16 mouse cellular contexts compared by ENCODE assay signal in the genomic region with DNA sequence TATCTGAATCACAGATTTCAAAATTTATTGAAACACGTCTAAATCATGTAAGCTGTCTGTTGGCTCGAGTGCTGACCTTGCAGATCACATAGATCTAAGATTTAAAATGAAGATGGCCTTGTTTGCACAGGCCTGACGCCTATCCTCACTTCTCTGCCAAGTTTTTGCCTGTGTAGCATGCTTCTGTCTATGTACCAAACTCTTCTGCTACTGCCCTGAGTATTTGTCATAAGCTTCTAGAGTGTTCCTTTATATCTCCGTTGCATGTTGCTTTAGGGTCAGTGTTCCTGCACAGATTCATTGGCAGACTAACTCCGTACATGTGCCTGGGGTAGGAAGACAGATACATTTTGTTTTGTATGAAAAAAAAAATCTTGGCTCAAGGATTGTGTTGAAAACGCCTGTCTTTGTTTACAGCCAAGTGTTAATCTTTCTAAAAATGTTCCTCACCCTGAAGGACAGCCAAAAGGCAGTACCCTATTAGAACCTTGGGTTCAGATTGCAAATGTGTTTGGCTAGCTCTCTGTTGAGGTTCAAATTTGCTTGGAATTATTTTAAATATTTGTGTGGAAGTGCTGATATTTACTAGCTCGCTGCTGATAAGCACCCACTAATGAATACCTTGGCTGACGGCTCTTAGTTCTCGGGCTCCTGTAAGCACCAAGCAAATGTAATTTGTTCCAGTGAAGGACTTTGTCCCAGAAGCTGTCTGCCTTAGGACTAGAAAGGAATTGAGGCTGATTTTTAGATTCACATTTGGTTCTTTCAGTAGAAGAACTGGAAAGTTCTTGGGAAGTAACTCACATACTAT.
A peak's percentile ranks its signal among the peaks of the same experiment; 100 is the strongest.
DNase-seq lines count a peak whose midpoint lies in the region; ATAC-seq and TF ChIP-seq lines count a peak whose summit lies in the region.
"Had no signal": no experiment of that assay in that cellular context is flagged by ENCODE, and none has a peak within 500 bp of the region (broad histone marks: within the 10 kb centered on the region; RNA-seq: fewer than 3 reads in every experiment).

No protein-coding gene starts in this region.

- H3K9ac ChIP-seq in heart, postnatal 0 days (replicated peaks; ENCODE audit: low read depth, low read length): no peak overlapping the region
- H3K9ac ChIP-seq in midbrain, postnatal 0 days (replicated peaks; ENCODE audit: low read length, poor library complexity, severe bottlenecking): no peak overlapping the region
- H3K9ac ChIP-seq in hindbrain, embryonic 12.5 days: no peak overlapping the region
- H3K9ac ChIP-seq: hindbrain, embryonic 14.5 days; limb, embryonic 12.5 days; midbrain, embryonic 13.5 days had no signal

- H3K4me2 ChIP-seq in heart, postnatal 0 days (ENCODE audit: low read depth, low read length): no peak overlapping the region; the same call in 1 of the 2 replicates
- H3K4me2 ChIP-seq in midbrain, postnatal 0 days (ENCODE audit: low read depth, low read length, poor library complexity, severe bottlenecking): no peak overlapping the region
- H3K4me2 ChIP-seq in hindbrain, embryonic 12.5 days (replicated peaks): no peak overlapping the region
- H3K4me2 ChIP-seq: hindbrain, embryonic 14.5 days; limb, embryonic 12.5 days; midbrain, embryonic 13.5 days had no signal

- no peak for ATAC-seq in heart, postnatal 0 days (ENCODE audit: insufficient read depth, low read depth)
- no peak for ATAC-seq in midbrain, postnatal 0 days (ENCODE audit: low FRiP score)
- ATAC-seq in hindbrain, embryonic 12.5 days (ENCODE audit: low FRiP score): no peak
- ATAC-seq: midbrain, embryonic 13.5 days had no signal

- H3K9me3 ChIP-seq in heart, postnatal 0 days (replicated peaks; ENCODE audit: control insufficient read depth, low read length): no peaks in the 10 kb centered on the region
- no peaks in the 10 kb centered on the region for H3K9me3 ChIP-seq in midbrain, postnatal 0 days (ENCODE audit: low read length)
- no peaks in the 10 kb centered on the region for H3K9me3 ChIP-seq in hindbrain, embryonic 12.5 days (replicated peaks)
- H3K9me3 ChIP-seq: forebrain, embryonic 10.5 days; limb, embryonic 12.5 days; midbrain, embryonic 13.5 days had no signal

- no peak overlapping the region for H3K4me3 ChIP-seq in heart, postnatal 0 days (ENCODE audit: low read depth, low read length)
- H3K4me3 ChIP-seq in midbrain, postnatal 0 days (ENCODE audit: low read depth, low read length): no peak overlapping the region
- no peak overlapping the region for H3K4me3 ChIP-seq in hindbrain, embryonic 12.5 days
- H3K4me3 ChIP-seq: forebrain, embryonic 10.5 days; limb, embryonic 12.5 days; midbrain, embryonic 13.5 days had no signal

- no peak for TF ChIP-seq EP300 in heart, postnatal 0 days (IDR thresholded peaks at IDR 0.05; ENCODE audit: low read depth)

- H3K27me3 ChIP-seq in heart, postnatal 0 days (ENCODE audit: control insufficient read depth, insufficient read depth, low read length): no peaks in the 10 kb centered on the region
- no peaks in the 10 kb centered on the region for H3K27me3 ChIP-seq in midbrain, postnatal 0 days (ENCODE audit: insufficient read depth, low read length)
- H3K27me3 ChIP-seq in hindbrain, embryonic 12.5 days: no peaks in the 10 kb centered on the region
- H3K27me3 ChIP-seq: limb, embryonic 12.5 days; midbrain, embryonic 13.5 days had no signal

- H3K36me3 ChIP-seq in heart, postnatal 0 days (replicated peaks; ENCODE audit: control insufficient read depth, insufficient read depth, low read length): no peaks in the 10 kb centered on the region
- no peaks in the 10 kb centered on the region for H3K36me3 ChIP-seq in midbrain, postnatal 0 days (ENCODE audit: insufficient read depth, low read length)
- no peaks in the 10 kb centered on the region for H3K36me3 ChIP-seq in hindbrain, embryonic 12.5 days
- H3K36me3 ChIP-seq: forebrain, embryonic 10.5 days; limb, embryonic 12.5 days; midbrain, embryonic 13.5 days had no signal

- peak; percentile 42 to 89 for DNase-seq in adrenal gland, adult (ENCODE audit: inconsistent age in 2 of 2, low spot score in 1 of 2)
- DNase-seq in adrenal gland, adult 18-20 months (ENCODE audit: low spot score in 2 of 2): no peak
- DNase-seq in heart, adult 9 months (ENCODE audit: low spot score in 2 of 2): peak; percentile 58 to 61
- no peak for DNase-seq in heart, postnatal 25 days (ENCODE audit: low spot score)
- peak; percentile 52 for DNase-seq in Muller cell, postnatal 12 days (ENCODE audit: inconsistent ontology term)
- peak; percentile 6 for DNase-seq in heart, postnatal 0 days (ENCODE audit: low spot score)
- DNase-seq in midbrain, postnatal 0 days (ENCODE audit: low spot score): no peak
- DNase-seq: cerebellum, postnatal 10 days; gastrocnemius, postnatal 14 days; thymus, adult 2 months had no signal

- no peaks in the 10 kb centered on the region for H3K4me1 ChIP-seq in heart, postnatal 0 days (ENCODE audit: control insufficient read depth, insufficient read depth)
- no peaks in the 10 kb centered on the region for H3K4me1 ChIP-seq in midbrain, postnatal 0 days (ENCODE audit: insufficient read depth, low read length)
- H3K4me1 ChIP-seq in hindbrain, embryonic 12.5 days: no peaks in the 10 kb centered on the region
- H3K4me1 ChIP-seq: midbrain, embryonic 13.5 days had no signal

- intact Hi-C loops in heart, postnatal 25 days (cut with DNase I): loop anchor here (5.0 kb wide), 1 partner anchor 81 kb away; the partner anchor contains the start of gene Thrb

- WGBS in heart, postnatal 0 days: 39% methylated on average over 9 of the region's 9 CpGs
- 62% methylated on average over 9 of the region's 9 CpGs for WGBS in midbrain, postnatal 0 days
- WGBS in hindbrain, embryonic 12.5 days: 74% methylated on average over 9 of the region's 9 CpGs

- H3K27ac ChIP-seq in heart, postnatal 0 days (ENCODE audit: low read depth): 0 out of 2 replicates have a peak overlapping the region, but pooled peaks have one; percentile 2
- no peak overlapping the region for H3K27ac ChIP-seq in midbrain, postnatal 0 days (ENCODE audit: low read depth, low read length)
- no peak overlapping the region for H3K27ac ChIP-seq in hindbrain, embryonic 12.5 days
- H3K27ac ChIP-seq: forebrain, embryonic 10.5 days; hindbrain, embryonic 14.5 days; kidney, postnatal 0 days; limb, embryonic 12.5 days; midbrain, embryonic 13.5 days had no signal

- no peak for TF ChIP-seq CTCF in heart, postnatal 0 days (IDR thresholded peaks at IDR 0.05; ENCODE audit: low read depth)
- no peak for TF ChIP-seq CTCF in midbrain, postnatal 0 days (IDR thresholded peaks at IDR 0.05)

Comparison
In these comparisons a context has a peak if more than half of its experiments do, and no peak if none do; other contexts are left out.
1. DNase-seq: peak in adrenal gland, adult (2 of 2), heart, adult 9 months (2 of 2), Muller cell, postnatal 12 days (single experiment) and heart, postnatal 0 days (single experiment); none in adrenal gland, adult 18-20 months (0 of 2), heart, postnatal 25 days (single experiment) and midbrain, postnatal 0 days (single experiment).